Mouse (Mus musculus) midbrain, embryonic 14.5 days (tissue): ENCODE measurements around the gene Smoc1. TPM values are rescaled to one million over a fixed set of nuclear protein-coding genes. Genes with fewer than 3 reads are reported as not detected.

Experiments used
- ATAC-seq: fragments of 200-750 bp; cut with Nextera tagmentation; 2 replicates; pipeline ENCODE4 v1.8.0; 2017; ENCODE audit warnings: moderate number of reproducible peaks, moderate library complexity; ENCODE audit not compliant: low FRiP score, low TSS enrichment
- DNase-seq: peaks from one replicate; pipeline ENCODE4 v3.0.0-alpha.2; 2015
- H3K27ac ChIP-seq: fragments of 300-500 bp; sonication (generic); replicated peaks from 2 replicates; pipeline ENCODE4 v1.5.1; 2014; ENCODE audit warnings: mild to moderate bottlenecking, low read depth, low read length, moderate library complexity
- H3K27me3 ChIP-seq: fragments of 300-500 bp; sonication (generic); 2 replicates; pipeline ENCODE4 v1.6.1; 2014; ENCODE audit warnings: low read length, control low read depth, mixed read lengths; ENCODE audit not compliant: control insufficient read depth, insufficient read depth
- H3K36me3 ChIP-seq: fragments of 300-500 bp; sonication (generic); 2 replicates; pipeline ENCODE4 v1.6.1; 2014; ENCODE audit warnings: low read length, control low read depth; ENCODE audit not compliant: control insufficient read depth, insufficient read depth
- H3K4me1 ChIP-seq: fragments of 300-500 bp; sonication (generic); 2 replicates; pipeline ENCODE4 v1.6.1; 2014; ENCODE audit warnings: mild to moderate bottlenecking, antibody characterized with exemption, low read length, control low read depth; ENCODE audit not compliant: control insufficient read depth, insufficient read depth
- H3K4me2 ChIP-seq: fragments of 300-500 bp; sonication (generic); 2 replicates; pipeline ENCODE4 v1.6.1; 2014; ENCODE audit warnings: mild to moderate bottlenecking, low read length, moderate library complexity
- H3K4me3 ChIP-seq: fragments of 300-500 bp; sonication (generic); replicated peaks from 2 replicates; pipeline ENCODE4 v1.5.1; 2014; ENCODE audit warnings: low read depth, low read length
- H3K9ac ChIP-seq: fragments of 300-500 bp; sonication (generic); replicated peaks from 2 replicates; pipeline ENCODE4 v1.6.1; 2014; ENCODE audit warnings: mild to moderate bottlenecking, low read length, moderate library complexity
- H3K9me3 ChIP-seq: fragments of 300-500 bp; sonication (generic); 2 replicates; pipeline ENCODE4 v1.6.1; 2016; ENCODE audit warnings: low read length, control low read depth, mixed read lengths; ENCODE audit not compliant: control insufficient read depth
- WGBS: fragments of 180-500 bp; shearing (Covaris S2); extraction: QIAGEN DNeasy Blood & Tissue Kit; methylation state at CpG from one replicate; pipeline ENCODE4 v1.1.7; 2014; 5-methylcytosine and 5-hydroxymethylcytosine counted together
- polyA plus RNA-seq: library from polyadenylated mRNA; unstranded; fragments of >200 nt; fragmentation: Nextera tagmentation; extraction: Ambion mirVana; gene quantifications from 2 replicates; pipeline ENCODE4 v1.2.1, GENCODE M21; 2014

The Smoc1 gene
- polyA plus RNA-seq, 1 experiment from 2014 or later, result 21.6 TPM

DNA sequence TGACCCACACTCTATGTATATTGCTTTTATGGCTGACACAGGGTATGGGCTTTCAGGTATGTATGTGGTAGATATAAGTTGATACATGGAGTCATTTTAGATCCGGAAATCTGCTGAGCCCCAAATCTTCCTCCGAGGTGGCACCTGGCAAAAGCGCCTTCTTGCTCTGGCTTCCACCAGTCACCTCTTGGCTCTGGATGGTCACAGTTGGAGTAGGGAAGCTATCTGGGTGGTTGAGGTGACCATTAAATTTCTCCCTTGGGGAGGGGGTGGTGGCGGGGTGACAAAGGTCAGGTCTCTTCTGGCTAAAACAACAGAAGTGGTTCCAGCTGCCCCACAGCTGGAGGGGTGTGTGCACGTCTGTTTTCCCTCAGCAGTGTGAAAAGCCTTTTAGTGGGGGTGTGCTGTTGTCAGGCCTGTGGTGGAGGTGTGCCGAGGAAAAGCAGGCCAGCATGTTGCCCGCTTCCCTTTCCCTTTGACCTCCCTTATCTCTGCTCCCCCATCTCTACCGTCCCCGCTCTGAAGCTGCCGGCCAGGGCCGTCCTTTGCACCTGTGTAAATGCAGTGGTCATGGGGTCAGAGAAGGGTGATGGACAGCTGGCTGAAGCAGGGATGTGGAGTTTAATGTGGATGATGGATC, 68.3 kb downstream of the Smoc1 start:
- Histone ChIP-seq H3K4me2 (no peak overlapping the region), H3K4me3 (no peak overlapping the region), H3K27ac (no peak overlapping the region), H3K9ac (no peak overlapping the region), H3K4me1 (no peaks in the 10 kb centered on the region), H3K36me3 (no peaks in the 10 kb centered on the region), H3K27me3 (no peaks in the 10 kb centered on the region), H3K9me3 (no peaks in the 10 kb centered on the region)
- WGBS, result 73% methylated on average over 11 of the region's 11 CpGs
- ATAC-seq (no peak), DNase-seq (no peak)

- Histone ChIP-seq H3K4me2 (no peak overlapping the region), H3K4me1 (peaks cover 4% of the 10 kb centered on the region; the same call in 1 of the 2 replicates), H3K9ac (no peak overlapping the region), H3K27ac (0 out of 2 replicates have a peak overlapping the region, but pooled peaks have one; percentile 20), H3K4me3 (no peak overlapping the region), H3K9me3 (no peaks in the 10 kb centered on the region), H3K36me3 (no peaks in the 10 kb centered on the region), H3K27me3 (no peaks in the 10 kb centered on the region)
- ATAC-seq (no peak), DNase-seq (no peak)
- 71% methylated on average over 7 of the region's 7 CpGs for WGBS
Measured at GRCm38 (mm10) chr12:81097267-81097666, 70.7 kb downstream of the Smoc1 start.

- H3K27me3 ChIP-seq, result no peaks in the 10 kb centered on the region
- no peaks in the 10 kb centered on the region for H3K9me3 ChIP-seq
- no peak overlapping the region for H3K4me3 ChIP-seq
- WGBS, result 68% methylated on average over 4 of the region's 4 CpGs
- ATAC-seq, result no peak
- 0 out of 2 replicates have a peak overlapping the region, but pooled peaks have one; percentile 20 for H3K27ac ChIP-seq
- H3K36me3 ChIP-seq, result no peaks in the 10 kb centered on the region
- H3K9ac ChIP-seq, result no peak overlapping the region
- DNase-seq, result no peak
- no peak overlapping the region for H3K4me2 ChIP-seq
- peaks cover 4% of the 10 kb centered on the region; the same call in 1 of the 2 replicates for H3K4me1 ChIP-seq
Measured at GRCm38 (mm10) chr12:81097738-81098137, 71.1 kb downstream of the Smoc1 start.

GRCm38 (mm10) chr12:81099161-81099560, 72.6 kb downstream of the Smoc1 start:
- H3K27ac ChIP-seq, result no peak overlapping the region
- DNase-seq, result no peak

DNA sequence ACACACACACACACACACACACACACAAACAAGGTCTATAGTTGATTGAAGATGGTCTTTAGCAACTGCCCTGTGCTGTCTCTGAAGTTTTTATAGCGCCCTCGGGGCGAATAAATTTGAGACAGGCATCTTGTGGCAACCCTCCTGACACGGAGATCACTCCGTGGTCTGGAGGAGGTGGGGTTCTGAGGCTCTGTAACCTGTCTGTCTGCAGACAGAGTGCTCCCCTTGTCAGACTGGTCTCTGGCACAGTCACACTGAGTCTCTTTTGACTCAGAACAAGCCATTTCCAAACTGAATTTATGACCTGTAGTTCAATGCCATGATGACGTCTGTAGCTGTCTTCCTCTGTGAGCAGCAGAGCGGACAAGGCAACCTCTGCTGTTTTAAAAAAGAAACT, 75.1 kb downstream of the Smoc1 start:
- H3K4me3 ChIP-seq, result no peak overlapping the region
- ATAC-seq (no peak), DNase-seq (no peak)
- no peak overlapping the region for H3K4me2 ChIP-seq
- no peaks in the 10 kb centered on the region for H3K27me3 ChIP-seq
- H3K9ac ChIP-seq, result no peak overlapping the region
- no peaks in the 10 kb centered on the region for H3K9me3 ChIP-seq
- WGBS, result 87% methylated on average over 7 of the region's 7 CpGs
- no peak overlapping the region for H3K27ac ChIP-seq
- H3K4me1 ChIP-seq, result peaks cover 4% of the 10 kb centered on the region; the same call in 1 of the 2 replicates
- no peaks in the 10 kb centered on the region for H3K36me3 ChIP-seq

More at GRCm38 (mm10) chr12:81099161-81099560, 72.6 kb downstream of the Smoc1 start:
- no peak overlapping the region for H3K4me3 ChIP-seq
- H3K9me3 ChIP-seq, result no peaks in the 10 kb centered on the region
- WGBS, result 75% methylated on average over 5 of the region's 5 CpGs
- no peak for ATAC-seq
- no peak overlapping the region for H3K4me2 ChIP-seq
- H3K4me1 ChIP-seq, result peaks cover 4% of the 10 kb centered on the region; the same call in 1 of the 2 replicates
- no peaks in the 10 kb centered on the region for H3K36me3 ChIP-seq
- H3K27me3 ChIP-seq, result no peaks in the 10 kb centered on the region
- no peak overlapping the region for H3K9ac ChIP-seq

- Histone ChIP-seq H3K9me3 (no peaks in the 10 kb centered on the region), H3K27me3 (no peaks in the 10 kb centered on the region), H3K4me1 (peaks cover 15% of the 10 kb centered on the region), H3K9ac (no peak overlapping the region), H3K36me3 (no peaks in the 10 kb centered on the region), H3K4me3 (no peak overlapping the region), H3K4me2 (no peak overlapping the region), H3K27ac (no peak overlapping the region)
- 93% methylated on average over 14 of the region's 14 CpGs for WGBS
- DNase-seq, result no peak
- ATAC-seq, result no peak
Measured at GRCm38 (mm10) chr12:81104546-81104945, 77.9 kb downstream of the Smoc1 start.

- DNase-seq (peak; percentile 58), ATAC-seq (no peak)
- Histone ChIP-seq H3K4me2 (no peak overlapping the region), H3K4me3 (no peak overlapping the region), H3K27me3 (no peaks in the 10 kb centered on the region), H3K9ac (no peak overlapping the region), H3K27ac (no peak overlapping the region), H3K4me1 (peaks cover 11% of the 10 kb centered on the region), H3K36me3 (no peaks in the 10 kb centered on the region), H3K9me3 (no peaks in the 10 kb centered on the region)
- WGBS, result 85% methylated on average over 12 of the region's 12 CpGs
Measured at GRCm38 (mm10) chr12:81105721-81106633, 79.4 kb downstream of the Smoc1 start.

GRCm38 (mm10) chr12:81107278-81108100, 80.9 kb downstream of the Smoc1 start:
- peaks cover 11% of the 10 kb centered on the region for H3K4me1 ChIP-seq
- H3K27me3 ChIP-seq, result no peaks in the 10 kb centered on the region
- no peak overlapping the region for H3K9ac ChIP-seq
- H3K4me3 ChIP-seq, result no peak overlapping the region
- H3K9me3 ChIP-seq, result no peaks in the 10 kb centered on the region
- no peaks in the 10 kb centered on the region for H3K36me3 ChIP-seq
- DNase-seq (no peak), ATAC-seq (no peak)
- no peak overlapping the region for H3K27ac ChIP-seq
- WGBS, result 64% methylated on average over 14 of the region's 14 CpGs
- H3K4me2 ChIP-seq, result no peak overlapping the region
